Mouse (Mus musculus): ENCODE results near the gene Inpp5a. TPM values are rescaled to one million over a fixed set of nuclear protein-coding genes. Genes with fewer than 3 reads are reported as not detected.

The Inpp5a gene
- polyA plus RNA-seq, 1 experiment from 2014 or later: 46.2 TPM

GRCm38 (mm10) chr7:139380225-139380624 lies 8.7 kb upstream of the Inpp5a start:
- no peak overlapping the region for H3K4me2 ChIP-seq (replicated peaks; ENCODE audit: low read depth, low read length)
- no peaks in the 10 kb centered on the region for H3K27me3 ChIP-seq (ENCODE audit: control insufficient read depth, insufficient read depth, low read length)
- H3K9ac ChIP-seq (replicated peaks; ENCODE audit: low read depth, low read length): no peak overlapping the region
- 69% methylated on average over 4 of the region's 4 CpGs for WGBS
- H3K9me3 ChIP-seq (ENCODE audit: control insufficient read depth, low read depth, low read length): no peaks in the 10 kb centered on the region
- no peaks in the 10 kb centered on the region for H3K36me3 ChIP-seq (ENCODE audit: control insufficient read depth, insufficient read depth, low read length)
- 0 out of 2 replicates have a peak, but pooled peaks cover 2% of the 10 kb centered on the region for H3K4me1 ChIP-seq (ENCODE audit: control insufficient read depth, insufficient read depth, low read length)
- H3K4me3 ChIP-seq (ENCODE audit: low read depth, low read length): no peak overlapping the region
- no peak overlapping the region for H3K27ac ChIP-seq (ENCODE audit: low read length)
- ATAC-seq (ENCODE audit: insufficient number of reproducible peaks, insufficient read depth, low FRiP score, low read depth): no peak

- Histone ChIP-seq H3K27ac (ENCODE audit: low read length) (no peak overlapping the region), H3K27me3 (ENCODE audit: control insufficient read depth, insufficient read depth, low read length) (no peaks in the 10 kb centered on the region), H3K9me3 (ENCODE audit: control insufficient read depth, low read depth, low read length) (no peaks in the 10 kb centered on the region), H3K9ac (replicated peaks; ENCODE audit: low read depth, low read length) (no peak overlapping the region), H3K4me2 (replicated peaks; ENCODE audit: low read depth, low read length) (no peak overlapping the region), H3K4me3 (ENCODE audit: low read depth, low read length) (no peak overlapping the region), H3K4me1 (ENCODE audit: control insufficient read depth, insufficient read depth, low read length) (0 out of 2 replicates have a peak, but pooled peaks cover 2% of the 10 kb centered on the region), H3K36me3 (ENCODE audit: control insufficient read depth, insufficient read depth, low read length) (no peaks in the 10 kb centered on the region)
- no peak for ATAC-seq (ENCODE audit: insufficient number of reproducible peaks, insufficient read depth, low FRiP score, low read depth)
- 81% methylated on average over 2 of the region's 2 CpGs for WGBS
Observed at GRCm38 (mm10) chr7:139381877-139382276, 7.0 kb upstream of the Inpp5a start.

- Histone ChIP-seq H3K9ac (replicated peaks; ENCODE audit: low read depth, low read length) (no peak overlapping the region), H3K27ac (ENCODE audit: low read length) (no peak overlapping the region), H3K4me2 (replicated peaks; ENCODE audit: low read depth, low read length) (no peak overlapping the region), H3K36me3 (ENCODE audit: control insufficient read depth, insufficient read depth, low read length) (no peaks in the 10 kb centered on the region), H3K27me3 (ENCODE audit: control insufficient read depth, insufficient read depth, low read length) (no peaks in the 10 kb centered on the region), H3K4me1 (ENCODE audit: control insufficient read depth, insufficient read depth, low read length) (peaks cover 5% of the 10 kb centered on the region; the same call in 1 of the 2 replicates), H3K4me3 (ENCODE audit: low read depth, low read length) (no peak overlapping the region), H3K9me3 (ENCODE audit: control insufficient read depth, low read depth, low read length) (no peaks in the 10 kb centered on the region)
- no peak for ATAC-seq (ENCODE audit: insufficient number of reproducible peaks, insufficient read depth, low FRiP score, low read depth)
- WGBS: 73% methylated on average over 2 of the region's 2 CpGs
Observed at GRCm38 (mm10) chr7:139382796-139383195, 6.1 kb upstream of the Inpp5a start.

DNA sequence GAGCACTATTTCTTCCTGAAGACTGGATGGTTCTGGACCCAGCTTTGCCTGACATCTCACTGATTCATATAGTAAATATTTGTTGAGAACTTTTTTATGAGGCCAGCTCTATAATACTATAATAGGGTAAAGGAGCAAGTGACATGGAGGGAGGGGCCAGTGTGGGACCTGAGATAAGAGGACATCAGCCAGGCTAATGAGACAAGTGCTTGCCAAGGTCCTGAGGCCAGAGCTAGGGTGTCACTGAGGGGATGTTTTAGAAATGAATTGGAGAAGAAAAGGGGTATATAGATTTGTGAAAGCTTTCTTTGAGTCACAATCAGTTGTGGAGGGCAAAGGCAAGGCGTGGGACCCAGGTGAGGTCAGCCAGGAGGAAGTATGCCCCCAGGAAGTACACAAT lies 4.4 kb upstream of the Inpp5a start:
- Histone ChIP-seq H3K4me2 (replicated peaks; ENCODE audit: low read depth, low read length) (no peak overlapping the region), H3K27ac (ENCODE audit: low read length) (no peak overlapping the region), H3K9me3 (ENCODE audit: control insufficient read depth, low read depth, low read length) (no peaks in the 10 kb centered on the region), H3K36me3 (ENCODE audit: control insufficient read depth, insufficient read depth, low read length) (no peaks in the 10 kb centered on the region), H3K9ac (replicated peaks; ENCODE audit: low read depth, low read length) (no peak overlapping the region), H3K27me3 (ENCODE audit: control insufficient read depth, insufficient read depth, low read length) (no peaks in the 10 kb centered on the region), H3K4me1 (ENCODE audit: control insufficient read depth, insufficient read depth, low read length) (peaks cover 7% of the 10 kb centered on the region; the same call in 1 of the 2 replicates), H3K4me3 (ENCODE audit: low read depth, low read length) (no peak overlapping the region)
- WGBS: 83% methylated on average over 1 of the region's 1 CpGs
- no peak for ATAC-seq (ENCODE audit: insufficient number of reproducible peaks, insufficient read depth, low FRiP score, low read depth)

GRCm38 (mm10) chr7:139384916-139385530 lies 3.9 kb upstream of the Inpp5a start:
- no peaks in the 10 kb centered on the region for H3K27me3 ChIP-seq (ENCODE audit: control insufficient read depth, insufficient read depth, low read length)
- H3K36me3 ChIP-seq (ENCODE audit: control insufficient read depth, insufficient read depth, low read length): no peaks in the 10 kb centered on the region
- 81% methylated on average over 2 of the region's 2 CpGs for WGBS
- no peak overlapping the region for H3K9ac ChIP-seq (replicated peaks; ENCODE audit: low read depth, low read length)
- H3K4me3 ChIP-seq (ENCODE audit: low read depth, low read length): no peak overlapping the region
- H3K27ac ChIP-seq (ENCODE audit: low read length): no peak overlapping the region
- no peak for ATAC-seq (ENCODE audit: insufficient number of reproducible peaks, insufficient read depth, low FRiP score, low read depth)
- no peak overlapping the region for H3K4me2 ChIP-seq (replicated peaks; ENCODE audit: low read depth, low read length)
- H3K4me1 ChIP-seq (ENCODE audit: control insufficient read depth, insufficient read depth, low read length): peaks cover 10% of the 10 kb centered on the region; the same call in 1 of the 2 replicates
- H3K9me3 ChIP-seq (ENCODE audit: control insufficient read depth, low read depth, low read length): no peaks in the 10 kb centered on the region

- H3K9ac ChIP-seq (replicated peaks; ENCODE audit: low read depth, low read length): no peak overlapping the region
- no peak overlapping the region for H3K4me3 ChIP-seq (ENCODE audit: low read depth, low read length)
- 90% methylated on average over 9 of the region's 9 CpGs for WGBS
- no peak for ATAC-seq (ENCODE audit: insufficient number of reproducible peaks, insufficient read depth, low FRiP score, low read depth)
- no peaks in the 10 kb centered on the region for H3K27me3 ChIP-seq (ENCODE audit: control insufficient read depth, insufficient read depth, low read length)
- peaks cover 26% of the 10 kb centered on the region for H3K4me1 ChIP-seq (ENCODE audit: control insufficient read depth, insufficient read depth, low read length)
- H3K27ac ChIP-seq (ENCODE audit: low read length): no peak overlapping the region
- no peaks in the 10 kb centered on the region for H3K9me3 ChIP-seq (ENCODE audit: control insufficient read depth, low read depth, low read length)
- H3K36me3 ChIP-seq (ENCODE audit: control insufficient read depth, insufficient read depth, low read length): no peaks in the 10 kb centered on the region
- no peak overlapping the region for H3K4me2 ChIP-seq (replicated peaks; ENCODE audit: low read depth, low read length)
Observed at GRCm38 (mm10) chr7:139386933-139387690, 1.8 kb upstream of the Inpp5a start.

DNA sequence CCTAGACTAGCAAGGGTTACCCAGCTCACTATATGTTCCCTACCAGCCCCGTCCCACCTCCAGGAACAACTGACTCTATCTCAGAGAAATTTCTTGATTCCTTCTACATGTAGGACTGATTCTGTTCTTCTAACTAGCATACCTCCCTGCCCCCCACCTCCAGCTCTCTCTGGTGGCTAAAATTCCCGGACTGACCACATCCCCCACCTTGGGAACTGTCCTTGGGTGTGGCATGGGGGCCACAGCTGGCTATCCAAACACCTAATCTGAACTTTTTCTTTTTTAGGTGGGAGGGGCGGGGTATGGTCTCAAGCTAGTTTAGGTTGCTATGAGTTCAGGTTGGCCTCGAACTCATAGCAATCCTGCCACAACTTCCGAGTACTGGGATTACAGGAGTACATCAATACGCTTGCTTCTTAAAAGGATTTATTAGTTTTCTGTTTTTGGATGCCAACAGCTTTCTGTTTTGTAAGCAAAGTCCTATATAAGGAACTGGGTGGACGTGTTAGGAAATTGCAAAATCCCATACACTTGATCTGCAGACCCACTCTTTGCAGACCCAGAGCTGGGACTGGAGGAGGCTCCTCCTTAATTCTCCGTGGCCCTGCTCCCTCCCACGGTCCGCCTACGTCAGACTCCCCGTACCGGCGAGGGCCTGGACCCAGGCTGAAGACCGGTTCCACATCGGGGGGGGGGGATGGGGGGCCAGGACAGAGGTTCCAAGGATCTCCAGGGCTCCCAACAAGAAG lies 814 bp upstream of the Inpp5a start:
- no peaks in the 10 kb centered on the region for H3K9me3 ChIP-seq (ENCODE audit: control insufficient read depth, low read depth, low read length)
- H3K4me1 ChIP-seq (ENCODE audit: control insufficient read depth, insufficient read depth, low read length): peaks cover 36% of the 10 kb centered on the region
- no peaks in the 10 kb centered on the region for H3K36me3 ChIP-seq (ENCODE audit: control insufficient read depth, insufficient read depth, low read length)
- H3K9ac ChIP-seq (replicated peaks; ENCODE audit: low read depth, low read length): peak overlapping the region; percentile 49
- H3K27me3 ChIP-seq (ENCODE audit: control insufficient read depth, insufficient read depth, low read length): no peaks in the 10 kb centered on the region
- peak overlapping the region; percentile 37 for H3K4me2 ChIP-seq (replicated peaks; ENCODE audit: low read depth, low read length)
- no peak; the same call in 1 of the 2 replicates for ATAC-seq (ENCODE audit: insufficient number of reproducible peaks, insufficient read depth, low FRiP score, low read depth)
- H3K27ac ChIP-seq (ENCODE audit: low read length): peak overlapping the region; percentile 83
- H3K4me3 ChIP-seq (ENCODE audit: low read depth, low read length): peak overlapping the region; percentile 45
- WGBS: 10% methylated on average over 16 of the region's 16 CpGs

GRCm38 (mm10) chr7:139389213-139389761 lies 378 bp downstream of the Inpp5a start:
- Histone ChIP-seq H3K27me3 (ENCODE audit: control insufficient read depth, insufficient read depth, low read length) (no peaks in the 10 kb centered on the region), H3K27ac (ENCODE audit: low read length) (peak overlapping the region; percentile 63; the same call in 1 of the 2 replicates), H3K9ac (replicated peaks; ENCODE audit: low read depth, low read length) (peak overlapping the region; percentile 96), H3K9me3 (ENCODE audit: control insufficient read depth, low read depth, low read length) (no peaks in the 10 kb centered on the region), H3K4me2 (replicated peaks; ENCODE audit: low read depth, low read length) (peak overlapping the region; percentile 60), H3K4me3 (ENCODE audit: low read depth, low read length) (peak overlapping the region; percentile 88), H3K4me1 (ENCODE audit: control insufficient read depth, insufficient read depth, low read length) (peaks cover 38% of the 10 kb centered on the region), H3K36me3 (ENCODE audit: control insufficient read depth, insufficient read depth, low read length) (no peaks in the 10 kb centered on the region)
- peak; percentile 30 for ATAC-seq (ENCODE audit: insufficient number of reproducible peaks, insufficient read depth, low FRiP score, low read depth)
- WGBS: under 1% methylated on average over 48 of the region's 53 CpGs

All from stomach, embryonic 14.5 days (tissue).